In the genomic region with DNA sequence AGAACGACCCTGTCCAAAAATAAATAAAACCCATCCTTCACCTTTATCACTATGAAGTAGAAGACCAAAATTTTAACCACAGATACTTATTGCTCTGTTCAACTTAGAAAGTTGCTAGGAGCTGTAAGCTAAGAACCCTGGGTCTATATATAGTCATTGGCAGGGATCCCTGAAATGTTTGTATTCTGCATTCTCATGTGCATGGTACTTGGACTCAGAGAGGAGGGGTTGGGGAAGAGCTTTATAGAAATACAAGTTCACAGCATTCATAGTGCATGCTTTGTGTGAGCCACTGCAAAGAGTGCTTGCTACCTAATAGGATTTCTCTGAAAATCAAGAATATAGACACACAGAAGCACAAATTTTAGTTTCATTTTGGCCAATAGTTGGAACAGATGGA, we compare ENCODE assay signal across 12 mouse cellular contexts. TPM values are rescaled to one million over a fixed set of nuclear protein-coding genes. Genes with fewer than 3 reads are reported as not detected.
A peak's percentile ranks its signal among the peaks of the same experiment; 100 is the strongest.
DNase-seq lines count a peak whose midpoint lies in the region; ATAC-seq and TF ChIP-seq lines count a peak whose summit lies in the region.
"Had no signal": no experiment of that assay in that cellular context is flagged by ENCODE, and none has a peak within 500 bp of the region (broad histone marks: within the 10 kb centered on the region; RNA-seq: fewer than 3 reads in every experiment).

No protein-coding gene starts in this region.

- H3K4me3 ChIP-seq in forebrain, postnatal 0 days (ENCODE audit: low read depth, low read length), result no peak overlapping the region
- no peak overlapping the region for H3K4me3 ChIP-seq in forebrain, embryonic 15.5 days
- no peak overlapping the region for H3K4me3 ChIP-seq in kidney, embryonic 16.5 days (ENCODE audit: low read length)
- no peak overlapping the region for H3K4me3 ChIP-seq in heart, embryonic 14.5 days (ENCODE audit: control insufficient read depth in 1 of 2, insufficient read depth in 1 of 2, low read depth in 1 of 2, low read length in 2 of 2)
- no peak overlapping the region for H3K4me3 ChIP-seq in intestine, postnatal 0 days (ENCODE audit: low read depth, low read length)
- H3K4me3 ChIP-seq: kidney, embryonic 15.5 days; liver, embryonic 13.5 days had no signal

- no peak for TF ChIP-seq CTCF in forebrain, postnatal 0 days (IDR thresholded peaks at IDR 0.05; ENCODE audit: low read depth)
- no peak for TF ChIP-seq CTCF in intestine, postnatal 0 days (IDR thresholded peaks at IDR 0.05; ENCODE audit: low read depth)

- H3K27me3 ChIP-seq in forebrain, postnatal 0 days (ENCODE audit: insufficient read depth, low read length), result no peaks in the 10 kb centered on the region
- no peaks in the 10 kb centered on the region for H3K27me3 ChIP-seq in forebrain, embryonic 15.5 days
- H3K27me3 ChIP-seq in kidney, embryonic 16.5 days (ENCODE audit: insufficient read depth, low read length), result no peaks in the 10 kb centered on the region
- H3K27me3 ChIP-seq in heart, embryonic 14.5 days (ENCODE audit: control insufficient read depth, insufficient read depth, low read length), result no peaks in the 10 kb centered on the region
- no peaks in the 10 kb centered on the region for H3K27me3 ChIP-seq in intestine, postnatal 0 days (replicated peaks; ENCODE audit: control insufficient read depth, insufficient read depth, low read length)
- H3K27me3 ChIP-seq: kidney, embryonic 15.5 days; liver, embryonic 13.5 days had no signal

- H3K4me2 ChIP-seq in forebrain, postnatal 0 days (ENCODE audit: low read depth), result no peak overlapping the region
- H3K4me2 ChIP-seq in forebrain, embryonic 15.5 days (replicated peaks), result no peak overlapping the region
- no peak overlapping the region for H3K4me2 ChIP-seq in kidney, embryonic 16.5 days (replicated peaks; ENCODE audit: low read depth, low read length)
- peak overlapping the region; percentile 28 for H3K4me2 ChIP-seq in heart, embryonic 14.5 days (ENCODE audit: low read length)
- H3K4me2 ChIP-seq in intestine, postnatal 0 days (replicated peaks; ENCODE audit: low read depth), result no peak overlapping the region
- H3K4me2 ChIP-seq: kidney, embryonic 15.5 days; liver, embryonic 13.5 days had no signal

- H3K9me3 ChIP-seq in forebrain, postnatal 0 days (ENCODE audit: low read length), result no peaks in the 10 kb centered on the region
- H3K9me3 ChIP-seq in forebrain, embryonic 15.5 days, result no peaks in the 10 kb centered on the region
- H3K9me3 ChIP-seq in kidney, embryonic 16.5 days (ENCODE audit: low read length), result no peaks in the 10 kb centered on the region
- no peaks in the 10 kb centered on the region for H3K9me3 ChIP-seq in heart, embryonic 14.5 days (ENCODE audit: control insufficient read depth, low read length)
- no peaks in the 10 kb centered on the region for H3K9me3 ChIP-seq in intestine, postnatal 0 days (ENCODE audit: control insufficient read depth)
- H3K9me3 ChIP-seq: kidney, embryonic 15.5 days; liver, embryonic 13.5 days had no signal

- H3K36me3 ChIP-seq in forebrain, postnatal 0 days (ENCODE audit: insufficient read depth), result no peaks in the 10 kb centered on the region
- H3K36me3 ChIP-seq in forebrain, embryonic 15.5 days, result no peaks in the 10 kb centered on the region
- H3K36me3 ChIP-seq in kidney, embryonic 16.5 days (ENCODE audit: insufficient read depth, low read length), result peaks cover 7% of the 10 kb centered on the region; the same call in 1 of the 2 replicates
- peaks cover 20% of the 10 kb centered on the region for H3K36me3 ChIP-seq in heart, embryonic 14.5 days (ENCODE audit: control insufficient read depth, insufficient read depth, low read length)
- peaks cover 7% of the 10 kb centered on the region for H3K36me3 ChIP-seq in intestine, postnatal 0 days (ENCODE audit: control insufficient read depth, insufficient read depth)
- H3K36me3 ChIP-seq: liver, embryonic 13.5 days had no signal

- peak; percentile 35 for DNase-seq in forebrain, postnatal 0 days
- no peak for DNase-seq in kidney, postnatal 14 days
- DNase-seq in 3T3-L1 (ENCODE audit: low read depth, low spot score), result peak; percentile 63
- DNase-seq in liver, result no peak
- DNase-seq: cerebellum, adult 11-12 months; liver, embryonic 13.5 days had no signal

- H3K4me1 ChIP-seq in forebrain, postnatal 0 days (ENCODE audit: insufficient read depth), result no peaks in the 10 kb centered on the region
- no peaks in the 10 kb centered on the region for H3K4me1 ChIP-seq in forebrain, embryonic 15.5 days
- no peaks in the 10 kb centered on the region for H3K4me1 ChIP-seq in kidney, embryonic 16.5 days (ENCODE audit: insufficient read depth, low read length)
- H3K4me1 ChIP-seq in heart, embryonic 14.5 days (ENCODE audit: control insufficient read depth in 2 of 2, insufficient read depth in 2 of 2, low read length in 2 of 2), result peaks cover 0 to 5% of the 10 kb centered on the region in 2 experiments; a peak in 2 of 4 replicates
- no peaks in the 10 kb centered on the region for H3K4me1 ChIP-seq in intestine, postnatal 0 days (replicated peaks; ENCODE audit: control insufficient read depth, insufficient read depth, low read length)
- H3K4me1 ChIP-seq: kidney, embryonic 15.5 days; liver, embryonic 13.5 days had no signal

- ATAC-seq in forebrain, postnatal 0 days, result no peak
- no peak for ATAC-seq in forebrain, embryonic 15.5 days (replicated peaks)
- no peak for ATAC-seq in kidney, embryonic 16.5 days (ENCODE audit: low FRiP score, low TSS enrichment)
- ATAC-seq in heart, embryonic 14.5 days (ENCODE audit: insufficient number of reproducible peaks, insufficient read depth, low FRiP score, low read depth), result peak; percentile 78; the same call in 1 of the 2 replicates
- no peak for ATAC-seq in intestine, postnatal 0 days
- ATAC-seq: midbrain, embryonic 16.5 days had no signal

- H3K9ac ChIP-seq in forebrain, postnatal 0 days, result no peak overlapping the region
- H3K9ac ChIP-seq in forebrain, embryonic 15.5 days (replicated peaks), result no peak overlapping the region
- H3K9ac ChIP-seq in kidney, embryonic 16.5 days (replicated peaks; ENCODE audit: low read length), result no peak overlapping the region
- H3K9ac ChIP-seq in heart, embryonic 14.5 days (ENCODE audit: low read length), result no peak overlapping the region
- H3K9ac ChIP-seq in intestine, postnatal 0 days (ENCODE audit: low read depth, low read length), result no peak overlapping the region
- H3K9ac ChIP-seq: kidney, embryonic 15.5 days; liver, embryonic 13.5 days had no signal

- 88% methylated on average over 1 of the region's 1 CpGs for WGBS in forebrain, postnatal 0 days
- 94% methylated on average over 1 of the region's 1 CpGs for WGBS in forebrain, embryonic 15.5 days
- WGBS in kidney, embryonic 16.5 days, result 78% methylated on average over 1 of the region's 1 CpGs
- WGBS in heart, embryonic 14.5 days, result 41% methylated on average over 1 of the region's 1 CpGs
- WGBS in intestine, postnatal 0 days, result 73% methylated on average over 1 of the region's 1 CpGs

- H3K27ac ChIP-seq in forebrain, postnatal 0 days (ENCODE audit: low read depth, low read length), result no peak overlapping the region
- H3K27ac ChIP-seq in forebrain, embryonic 15.5 days (replicated peaks), result no peak overlapping the region
- H3K27ac ChIP-seq in kidney, embryonic 16.5 days (ENCODE audit: low read length), result peak overlapping the region; percentile 4; the same call in 1 of the 2 replicates
- H3K27ac ChIP-seq in heart, embryonic 14.5 days (replicated peaks in 1 of 2; ENCODE audit: control insufficient read depth in 1 of 2, insufficient read depth in 1 of 2, low read depth in 2 of 2, low read length in 2 of 2), result peak overlapping the region in 1 of 2 experiments; percentile 69; a peak in 3 of 4 replicates
- H3K27ac ChIP-seq in intestine, postnatal 0 days (ENCODE audit: low read depth, low read length), result no peak overlapping the region
- H3K27ac ChIP-seq: kidney, embryonic 15.5 days; liver, embryonic 13.5 days had no signal

RNA-seq across cellular contexts. Expression of a gene that starts 43.2 kb away (rescaled TPM):
- total RNA-seq in forebrain, postnatal 0 days (2014; rRNA removed), result 13.5 and 22.1 TPM in 2 replicates
- polyA plus RNA-seq in forebrain, postnatal 0 days (2015; fragmentation: Nextera tagmentation; extraction: Ambion mirVana), result 1.2 and 4.2 TPM in 2 replicates
- polyA plus RNA-seq in forebrain, embryonic 15.5 days (2015; fragmentation: Nextera tagmentation; extraction: Ambion mirVana), result 9.4 and 10.2 TPM in 2 replicates
- 21.0 and 28.9 TPM in 2 replicates for polyA plus RNA-seq in kidney, embryonic 16.5 days (2015; fragmentation: Nextera tagmentation; extraction: Ambion mirVana)
- polyA plus RNA-seq in heart, embryonic 14.5 days (2014; fragmentation: Nextera tagmentation; extraction: Ambion mirVana), result 14.9 and 15.6 TPM in 2 replicates
- polyA plus RNA-seq in intestine, postnatal 0 days (2015; fragmentation: Nextera tagmentation; extraction: Ambion mirVana), result 4.8 and 6.6 TPM in 2 replicates

Comparison
In these comparisons a context has a peak if more than half of its experiments do, and no peak if none do; other contexts are left out.
1. DNase-seq: peak in forebrain, postnatal 0 days (single experiment) and 3T3-L1 (single experiment); none in kidney, postnatal 14 days (single experiment) and liver (single experiment).